Mouse (Mus musculus): ENCODE measurements around the gene Fam102a.
"Not testable (repeated sequence)": the region's sequence is repeated elsewhere in the genome, so short reads cannot be mapped to it uniquely, and the experiment has no call there.

The Fam102a gene

GRCm38 (mm10) chr2:32534733-32535471 is at the start of gene Fam102a:
TSS of gene Fam102a (plus strand) at chr2:32535332.
- peak; percentile 97 for DNase-seq (ENCODE audit: low spot score)

DNA sequence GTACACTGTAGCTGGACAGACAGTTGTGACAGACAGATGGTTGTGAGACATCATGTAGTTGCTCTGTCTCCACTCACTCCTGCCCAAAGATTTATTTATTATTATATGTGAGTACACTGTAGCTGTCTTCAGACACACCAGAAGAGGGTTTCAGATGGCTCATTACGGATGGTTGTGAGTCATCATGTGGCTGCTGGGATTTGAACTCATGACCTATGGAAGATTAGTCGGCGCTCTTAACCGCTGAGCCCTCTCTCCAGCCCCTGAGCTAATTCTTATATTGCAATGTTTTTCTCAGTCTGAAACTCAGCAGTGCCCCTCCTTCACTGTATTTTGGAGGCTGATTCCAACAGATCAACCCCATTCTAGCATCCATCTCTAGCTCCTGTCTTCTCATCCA is 49.4 kb upstream of the Fam102a start:
- no peak for DNase-seq (ENCODE audit: low spot score)

DNA sequence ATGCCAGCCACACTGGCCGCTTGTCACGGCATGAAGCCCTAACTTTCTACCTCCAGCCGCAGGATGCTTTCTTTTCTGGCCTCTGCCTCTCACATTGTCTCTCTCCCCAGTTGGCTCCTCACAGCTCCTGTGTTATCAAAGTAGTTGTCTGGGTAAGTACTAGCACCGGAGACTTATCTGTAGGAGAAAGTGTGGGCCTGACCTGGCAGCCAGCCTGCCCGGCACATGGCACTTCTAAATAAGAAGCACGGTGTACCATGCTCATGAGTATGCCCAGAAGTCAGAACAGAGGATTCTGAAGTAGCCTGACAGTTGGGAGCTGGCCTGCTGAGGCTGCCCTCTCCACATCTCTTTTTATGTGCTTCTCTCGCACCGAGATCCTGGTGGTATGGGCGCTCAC is 49.0 kb upstream of the Fam102a start:
- no peak for DNase-seq (ENCODE audit: low spot score)

- DNase-seq (ENCODE audit: low spot score) = peak; percentile 97
Measured at GRCm38 (mm10) chr2:32487124-32487623, 48.0 kb upstream of the Fam102a start.

DNA sequence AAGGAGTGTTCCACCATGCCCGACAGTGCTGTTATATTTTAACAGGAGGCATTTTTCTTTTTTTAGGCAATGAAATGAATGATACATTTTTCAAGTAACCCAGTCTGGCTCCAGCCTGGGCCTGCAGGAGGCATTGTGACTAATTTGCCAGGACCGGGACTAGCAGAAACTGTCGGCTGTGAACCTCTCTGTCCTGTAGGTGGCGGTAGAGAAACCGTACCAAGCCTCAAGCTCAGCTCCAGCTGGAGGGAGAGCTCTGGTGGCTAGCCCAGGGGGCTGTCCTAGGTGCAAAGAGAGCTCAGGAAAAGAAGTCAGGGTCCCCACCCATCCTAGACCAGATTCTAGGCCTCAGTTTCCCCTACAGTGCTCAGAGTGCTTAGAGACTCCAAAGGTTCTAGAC is 46.5 kb upstream of the Fam102a start:
- peak; percentile 97 for DNase-seq (ENCODE audit: low spot score)

GRCm38 (mm10) chr2:32490730-32491129 is 44.4 kb upstream of the Fam102a start:
- not testable (repeated sequence) for DNase-seq (ENCODE audit: low spot score)

DNA sequence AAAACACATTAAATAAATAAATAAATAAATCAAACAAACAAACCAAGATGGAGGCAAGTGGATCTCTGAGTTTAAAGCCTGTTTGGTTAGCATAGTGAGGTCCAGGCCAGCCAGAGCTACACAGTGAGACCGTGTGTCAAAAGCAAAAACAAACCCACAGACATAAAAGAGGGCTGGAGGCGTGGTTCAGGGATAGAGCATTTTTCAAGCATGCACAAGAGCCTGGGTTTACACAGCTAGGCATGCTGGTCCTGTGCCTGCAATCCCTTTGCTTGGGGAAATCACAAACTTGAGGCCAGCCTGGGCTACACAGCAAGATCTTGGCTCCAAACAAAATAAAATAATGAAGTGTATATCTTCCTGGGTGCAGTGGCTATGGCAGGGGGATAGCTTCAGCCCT is 42.5 kb upstream of the Fam102a start:
- no peak for DNase-seq (ENCODE audit: low spot score)

DNA sequence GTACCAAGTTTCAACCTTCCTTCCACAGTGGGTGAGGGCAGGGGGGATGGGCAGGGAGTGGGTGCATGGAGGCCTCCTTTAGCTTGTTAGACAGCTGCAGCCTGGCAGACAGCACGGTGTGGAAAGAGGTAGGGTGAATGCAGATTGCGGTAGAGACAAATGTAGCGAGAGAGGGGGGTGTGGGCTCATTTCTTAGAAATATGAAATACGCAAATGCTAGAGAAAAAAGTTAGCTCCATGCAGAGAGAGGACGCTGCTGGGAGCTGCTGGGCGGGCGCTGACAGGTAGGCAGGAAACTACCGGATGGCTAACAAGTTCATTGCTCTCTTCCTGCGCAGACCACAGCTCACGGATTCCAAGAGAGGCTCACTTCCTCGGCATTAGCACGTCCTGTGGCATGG is 41.8 kb upstream of the Fam102a start:
- no peak for DNase-seq (ENCODE audit: low spot score)

DNA sequence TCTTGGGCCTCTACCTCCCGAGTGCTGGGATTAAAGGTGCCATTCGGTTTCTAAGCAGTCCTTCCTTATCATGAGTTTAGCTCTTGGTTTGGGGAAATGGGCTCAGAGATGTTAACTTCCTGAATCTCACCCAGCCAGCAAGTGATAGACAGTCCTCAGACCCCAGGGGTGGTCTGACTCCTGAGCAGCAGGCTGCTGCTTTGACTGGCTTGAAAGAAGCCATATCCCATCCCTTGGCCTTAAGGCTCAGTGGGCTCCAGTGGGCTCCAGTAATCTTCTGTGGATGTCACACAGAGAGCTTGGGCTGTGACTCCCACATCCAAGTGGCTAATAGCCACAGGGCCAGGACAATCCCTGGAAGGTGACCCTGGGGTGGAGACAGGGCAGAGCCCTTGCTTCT is 40.6 kb upstream of the Fam102a start:
- no peak for DNase-seq (ENCODE audit: low spot score)

- no peak for DNase-seq (ENCODE audit: low spot score)
Measured at GRCm38 (mm10) chr2:32495185-32495726, 39.9 kb upstream of the Fam102a start.

- DNase-seq (ENCODE audit: low spot score) = no peak
Measured at GRCm38 (mm10) chr2:32496190-32496589, 38.9 kb upstream of the Fam102a start.

DNA sequence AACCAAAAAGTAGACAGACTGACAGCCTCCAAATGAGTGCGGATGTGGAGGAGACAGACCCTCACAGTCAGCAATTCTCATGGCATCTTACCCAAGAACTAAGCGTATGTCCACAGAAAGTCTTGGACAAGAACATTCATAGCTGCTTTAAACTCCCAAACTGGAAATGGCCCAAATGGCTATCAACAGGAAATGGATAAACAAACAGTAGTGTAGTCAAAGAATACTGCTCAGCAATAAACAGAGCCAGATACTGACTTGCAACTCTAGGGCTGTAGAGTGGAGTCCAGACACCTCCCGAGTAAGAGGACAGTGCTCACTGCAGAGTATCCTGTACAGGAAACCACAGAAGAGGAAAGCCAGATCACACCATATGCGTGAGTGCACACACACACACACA is 35.8 kb upstream of the Fam102a start:
- peak; percentile 59 for DNase-seq (ENCODE audit: low spot score)

DNA sequence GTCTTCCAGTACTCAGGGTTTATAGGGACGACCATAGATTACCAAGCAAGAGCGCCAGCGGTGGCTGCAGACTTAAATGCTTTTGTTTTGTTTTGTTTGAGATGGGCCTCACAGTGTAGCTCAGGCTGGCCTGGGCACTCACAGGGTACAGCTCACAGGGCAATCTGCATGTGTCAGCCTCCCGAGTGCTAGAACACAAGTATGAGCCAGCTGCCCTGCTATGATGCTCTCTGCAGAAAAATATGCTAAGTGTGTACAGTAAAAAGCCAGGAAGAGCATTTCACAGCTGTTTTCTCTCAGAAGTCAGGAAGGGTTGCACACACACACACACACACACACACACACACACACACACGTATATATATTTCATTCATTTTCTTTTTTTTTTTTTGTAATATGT is 34.7 kb upstream of the Fam102a start:
- no peak for DNase-seq (ENCODE audit: low spot score)

- no peak for DNase-seq (ENCODE audit: low spot score)
Measured at GRCm38 (mm10) chr2:32501754-32502324, 33.3 kb upstream of the Fam102a start.

- no peak for DNase-seq (ENCODE audit: low spot score)
Measured at GRCm38 (mm10) chr2:32502843-32503242, 32.3 kb upstream of the Fam102a start.

- peak; percentile 53 for DNase-seq (ENCODE audit: low spot score)
Measured at GRCm38 (mm10) chr2:32503588-32503987, 31.5 kb upstream of the Fam102a start.

DNA sequence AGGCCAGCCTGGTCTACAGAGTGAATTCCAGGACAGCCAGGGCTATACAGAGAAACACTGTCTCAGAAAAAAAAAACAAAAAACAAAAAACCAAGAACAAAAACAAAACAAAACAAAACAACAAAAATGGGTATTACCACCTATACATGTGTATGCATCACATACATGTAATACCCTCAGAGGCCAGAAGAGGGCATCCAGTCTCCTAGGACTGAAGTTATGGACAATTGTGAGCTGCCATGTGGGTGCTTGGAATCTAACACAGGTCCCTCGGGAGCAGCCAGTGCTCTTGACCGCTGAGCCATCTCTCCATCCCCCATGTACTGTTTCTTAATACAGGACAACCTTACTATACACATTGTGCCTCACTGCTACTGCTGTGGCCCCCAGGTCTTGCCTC is 29.6 kb upstream of the Fam102a start:
- no peak for DNase-seq (ENCODE audit: low spot score)

- DNase-seq (ENCODE audit: low spot score) = no peak
Measured at GRCm38 (mm10) chr2:32506673-32507668, 28.2 kb upstream of the Fam102a start.

DNA sequence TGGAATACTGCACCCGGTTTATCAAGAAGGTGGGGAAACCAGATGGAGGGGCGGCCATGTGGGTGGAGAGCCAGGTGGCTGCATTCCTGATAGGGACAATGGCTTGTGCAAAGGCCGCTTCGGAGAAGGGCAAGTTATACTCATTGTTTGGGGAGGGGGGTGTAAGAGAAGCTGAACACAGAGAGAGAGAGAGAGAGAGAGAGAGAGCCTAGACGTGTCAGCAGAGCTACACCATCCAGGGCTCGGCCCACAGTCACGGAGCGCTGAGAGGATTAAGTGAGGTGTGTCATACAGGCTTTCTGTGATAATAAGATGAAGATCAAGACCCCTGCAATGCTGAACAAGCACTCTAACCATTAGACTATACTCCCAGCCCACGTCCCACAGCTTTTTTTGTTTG is 27.2 kb upstream of the Fam102a start:
- DNase-seq (ENCODE audit: low spot score) = no peak

DNA sequence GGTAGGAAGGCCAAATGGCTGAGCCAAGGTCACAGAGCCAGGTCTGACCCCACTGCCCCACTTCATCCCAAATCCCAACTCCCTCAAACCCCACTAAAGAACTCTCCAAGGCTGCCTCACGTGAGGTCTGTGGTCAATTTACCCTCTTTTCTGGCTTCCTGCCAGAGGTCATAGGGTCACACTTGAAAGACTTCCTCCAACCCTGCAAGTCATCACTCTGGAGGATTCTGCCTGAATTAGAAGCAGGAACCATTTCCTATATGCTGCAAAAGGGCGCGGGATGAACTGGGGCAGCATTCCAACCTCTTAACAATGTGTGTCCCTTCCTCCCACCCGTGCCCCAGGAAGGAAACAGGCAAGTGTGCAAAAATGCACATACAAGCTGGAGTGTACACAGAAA is 25.8 kb upstream of the Fam102a start:
- DNase-seq (ENCODE audit: low spot score) = no peak

- no peak for DNase-seq (ENCODE audit: low spot score)
Measured at GRCm38 (mm10) chr2:32509896-32510295, 25.2 kb upstream of the Fam102a start.

- DNase-seq (ENCODE audit: low spot score) = no peak
Measured at GRCm38 (mm10) chr2:32512592-32512991, 22.5 kb upstream of the Fam102a start.

Measured in adipocyte (in vitro differentiated cells).